Mouse (Mus musculus) ES-Bruce4 (cell line): ENCODE results near the gene Tgfb1. TPM values are rescaled to one million over a fixed set of nuclear protein-coding genes. Genes with fewer than 3 reads are reported as not detected.

ENCODE experiments used
- H3K27ac ChIP-seq: 2 replicates; pipeline ENCODE4 v1.5.1; 2012; ENCODE audit warnings: low read length, inconsistent platforms; ENCODE audit not compliant: insufficient read depth
- H3K27me3 ChIP-seq: 2 replicates; pipeline ENCODE4 v1.6.1; 2012; ENCODE audit warnings: mild to moderate bottlenecking, low read length, inconsistent platforms; ENCODE audit not compliant: control insufficient read depth, poor library complexity, insufficient read depth, severe bottlenecking
- H3K36me3 ChIP-seq: 2 replicates; pipeline ENCODE4 v1.6.1; 2012; ENCODE audit warnings: inconsistent platforms, mild to moderate bottlenecking, low read length, moderate library complexity; ENCODE audit not compliant: control insufficient read depth, poor library complexity, insufficient read depth, severe bottlenecking
- H3K4me1 ChIP-seq: one replicate; pipeline ENCODE4 v1.8.1; 2011; ENCODE audit warnings: low read length; ENCODE audit not compliant: control insufficient read depth, insufficient read depth
- H3K4me3 ChIP-seq: 2 replicates; pipeline ENCODE4 v1.5.1; 2011; ENCODE audit warnings: low read depth, mild to moderate bottlenecking, low read length
- H3K9ac ChIP-seq: 2 replicates; pipeline ENCODE4 v1.6.1; 2012; ENCODE audit warnings: low read depth, mild to moderate bottlenecking, inconsistent platforms; ENCODE audit not compliant: poor library complexity, severe bottlenecking
- H3K9me3 ChIP-seq: replicated peaks from 2 replicates; pipeline ENCODE4 v1.6.1; 2012; ENCODE audit warnings: mild to moderate bottlenecking, low read length, inconsistent platforms; ENCODE audit not compliant: control insufficient read depth, poor library complexity, insufficient read depth, severe bottlenecking
- CTCF ChIP-seq: IDR thresholded peaks from one replicate; pipeline ENCODE4 v1.8.1; 2011; ENCODE audit warnings: low read depth, low read length
- EP300 ChIP-seq: IDR thresholded peaks from 2 replicates; pipeline ENCODE4 v1.6.1; 2011; ENCODE audit warnings: low read depth, low read length; ENCODE audit not compliant: insufficient read depth
- POLR2A ChIP-seq: IDR thresholded peaks from one replicate; pipeline ENCODE4 v1.8.1; 2011; ENCODE audit warnings: low read length; ENCODE audit not compliant: insufficient read depth
- polyA plus RNA-seq: library from polyadenylated mRNA; stranded (reverse); fragments of >200 nt; gene quantifications from 2 replicates; pipeline ENCODE4 v1.2.4, GENCODE M21; 2011; ENCODE audit warnings: low read depth; ENCODE audit not compliant: missing spikeins, insufficient read depth, insufficient read length

Gene Tgfb1
- polyA plus RNA-seq, 1 experiment, result 25.6 TPM

GRCm38 (mm10) chr7:25699851-25700250 lies 13.0 kb downstream of the Tgfb1 start:
- H3K4me3 ChIP-seq, result no peak overlapping the region
- H3K27ac ChIP-seq, result no peak overlapping the region
- H3K36me3 ChIP-seq, result no peaks in the 10 kb centered on the region
- H3K4me1 ChIP-seq, result no peaks in the 10 kb centered on the region
- H3K9me3 ChIP-seq, result 0 out of 2 replicates have a peak, but pooled peaks cover 3% of the 10 kb centered on the region
- H3K9ac ChIP-seq, result no peak overlapping the region
- H3K27me3 ChIP-seq, result no peaks in the 10 kb centered on the region
- TF ChIP-seq CTCF, result peak; percentile 29
- TF ChIP-seq EP300, result no peak

GRCm38 (mm10) chr7:25700732-25701131 lies 13.9 kb downstream of the Tgfb1 start:
- H3K4me3 ChIP-seq, result no peak overlapping the region
- 0 out of 2 replicates have a peak, but pooled peaks cover 3% of the 10 kb centered on the region for H3K9me3 ChIP-seq
- no peak overlapping the region for H3K9ac ChIP-seq
- H3K36me3 ChIP-seq, result no peaks in the 10 kb centered on the region
- H3K27me3 ChIP-seq, result no peaks in the 10 kb centered on the region
- no peak overlapping the region for H3K27ac ChIP-seq
- no peaks in the 10 kb centered on the region for H3K4me1 ChIP-seq
- TF ChIP-seq EP300, result no peak
- peak; percentile 77 for TF ChIP-seq CTCF

- no peaks in the 10 kb centered on the region for H3K36me3 ChIP-seq
- TF ChIP-seq POLR2A, result no peak
- TF ChIP-seq CTCF, result no peak
- no peak for TF ChIP-seq EP300
Observed at GRCm38 (mm10) chr7:25702350-25702749, 15.5 kb downstream of the Tgfb1 start.

GRCm38 (mm10) chr7:25703793-25704494 lies 17.1 kb downstream of the Tgfb1 start:
- no peak for TF ChIP-seq CTCF
- no peak for TF ChIP-seq POLR2A
- no peak for TF ChIP-seq EP300
- H3K9ac ChIP-seq, result no peak overlapping the region
- H3K27me3 ChIP-seq, result no peaks in the 10 kb centered on the region
- H3K36me3 ChIP-seq, result no peaks in the 10 kb centered on the region
- no peak overlapping the region for H3K27ac ChIP-seq
- 0 out of 2 replicates have a peak, but pooled peaks cover 3% of the 10 kb centered on the region for H3K9me3 ChIP-seq
- H3K4me3 ChIP-seq, result no peak overlapping the region
- no peaks in the 10 kb centered on the region for H3K4me1 ChIP-seq

More at GRCm38 (mm10) chr7:25702350-25702749, 15.5 kb downstream of the Tgfb1 start:
- H3K9ac ChIP-seq, result no peak overlapping the region
- no peak overlapping the region for H3K27ac ChIP-seq
- H3K4me3 ChIP-seq, result no peak overlapping the region
- no peaks in the 10 kb centered on the region for H3K4me1 ChIP-seq
- H3K9me3 ChIP-seq, result 0 out of 2 replicates have a peak, but pooled peaks cover 3% of the 10 kb centered on the region
- no peaks in the 10 kb centered on the region for H3K27me3 ChIP-seq

- H3K36me3 ChIP-seq, result no peaks in the 10 kb centered on the region
- H3K27ac ChIP-seq, result peak overlapping the region; percentile 15; the same call in 1 of the 2 replicates
- H3K27me3 ChIP-seq, result no peaks in the 10 kb centered on the region
- H3K4me1 ChIP-seq, result no peaks in the 10 kb centered on the region
- H3K9me3 ChIP-seq, result 0 out of 2 replicates have a peak, but pooled peaks cover 3% of the 10 kb centered on the region
- H3K4me3 ChIP-seq, result peak overlapping the region; percentile 79
- no peak for TF ChIP-seq EP300
- TF ChIP-seq CTCF, result no peak
- no peak for TF ChIP-seq POLR2A
- peak overlapping the region; percentile 33; the same call in 1 of the 2 replicates for H3K9ac ChIP-seq
Observed at GRCm38 (mm10) chr7:25704716-25705364, 18.0 kb downstream of the Tgfb1 start.

- Histone ChIP-seq H3K4me1 (no peaks in the 10 kb centered on the region), H3K27me3 (no peaks in the 10 kb centered on the region), H3K36me3 (no peaks in the 10 kb centered on the region), H3K9ac (no peak overlapping the region), H3K4me3 (no peak overlapping the region), H3K9me3 (0 out of 2 replicates have a peak, but pooled peaks cover 3% of the 10 kb centered on the region), H3K27ac (no peak overlapping the region)
- TF ChIP-seq EP300 (no peak), CTCF (no peak), POLR2A (no peak)
Observed at GRCm38 (mm10) chr7:25705801-25706251, 19.0 kb downstream of the Tgfb1 start.
